Mouse (Mus musculus): Measurements from ENCODE around the gene Usp16.

- TF ChIP-seq POLR2A (IDR thresholded peaks at IDR 0.05; ENCODE audit: extremely low read depth, insufficient read depth, low read length) (no peak), CTCF (IDR thresholded peaks at IDR 0.05; ENCODE audit: low read depth, low read length) (no peak)
Observed at GRCm38 (mm10) chr16:87420662-87421061, 33.8 kb upstream of the Usp16 start.

Data from liver, adult 2 months (tissue).